14 mouse cellular contexts compared by ENCODE assay signal in genomic region chr5:130021361-130021966, GRCm38 (mm10). TPM values are rescaled to one million over a fixed set of nuclear protein-coding genes. Genes with fewer than 3 reads are reported as not detected.
A peak's percentile ranks its signal among the peaks of the same experiment; 100 is the strongest.
DNase-seq lines count a peak whose midpoint lies in the region; ATAC-seq and TF ChIP-seq lines count a peak whose summit lies in the region.
"Had no signal": no experiment of that assay in that cellular context is flagged by ENCODE, and none has a peak within 500 bp of the region (broad histone marks: within the 10 kb centered on the region; RNA-seq: fewer than 3 reads in every experiment).

No protein-coding gene starts in this region.

- H3K9me3 ChIP-seq in stomach, embryonic 16.5 days (replicated peaks; ENCODE audit: control insufficient read depth, low read length), result no peaks in the 10 kb centered on the region
- H3K9me3 ChIP-seq: forebrain, embryonic 15.5 days; heart, embryonic 12.5 days; lung, embryonic 15.5 days had no signal

- TF ChIP-seq CTCF in liver, adult 2 months (IDR thresholded peaks at IDR 0.05; ENCODE audit: low read depth, low read length), result no peak
- no peak for TF ChIP-seq CTCF in left cerebral cortex, adult 2 months (IDR thresholded peaks at IDR 0.05)

- peaks cover 13% of the 10 kb centered on the region for H3K4me1 ChIP-seq in liver, adult 2 months (ENCODE audit: control insufficient read depth, insufficient read depth, low read length)
- peaks cover 3% of the 10 kb centered on the region; the same call in 1 of the 2 replicates for H3K4me1 ChIP-seq in stomach, embryonic 16.5 days (ENCODE audit: control insufficient read depth, insufficient read depth, low read length)

- peak; percentile 38 to 42 for DNase-seq in cerebellum, postnatal 14 days
- no peak for DNase-seq in liver, adult 2 months (ENCODE audit: extremely low read depth, low read depth, low spot score)
- no peak for DNase-seq in liver
- peak; percentile 48 for DNase-seq in kidney, postnatal 14 days
- no peak for DNase-seq in c-Kit-positive CD71-positive TER-119-positive erythroid progenitor cells, embryonic 14.5 days (ENCODE audit: low spot score)
- DNase-seq in left cerebral cortex, adult 2 months (ENCODE audit: extremely low spot score in 1 of 2, low spot score in 2 of 2), result no peak
- DNase-seq: right cerebral cortex, adult 18-20 months; thymus, adult 18-20 months had no signal

- ATAC-seq in cerebellum, adult (ENCODE audit: insufficient number of reproducible peaks, low FRiP score, low TSS enrichment), result no peak
- ATAC-seq in stomach, embryonic 16.5 days (ENCODE audit: insufficient read depth, low FRiP score), result no peak
- ATAC-seq: forebrain, embryonic 15.5 days; Patski had no signal

- H3K27me3 ChIP-seq in liver, adult 2 months (ENCODE audit: control insufficient read depth, insufficient read depth, low read length), result no peaks in the 10 kb centered on the region
- no peaks in the 10 kb centered on the region for H3K27me3 ChIP-seq in stomach, embryonic 16.5 days (ENCODE audit: control insufficient read depth, insufficient read depth, low read length)
- H3K27me3 ChIP-seq: forebrain, embryonic 15.5 days; lung, embryonic 15.5 days; Patski had no signal

- peaks cover 9% of the 10 kb centered on the region; the same call in 1 of the 2 replicates for H3K79me2 ChIP-seq in liver, adult 2 months (ENCODE audit: control insufficient read depth, insufficient read depth, low read length)

- H3K4me3 ChIP-seq in liver, adult 2 months (ENCODE audit: insufficient read depth, low read depth, low read length), result peak overlapping the region; percentile 90
- no peak overlapping the region for H3K4me3 ChIP-seq in stomach, embryonic 16.5 days (replicated peaks; ENCODE audit: low read length)
- no peak overlapping the region for H3K4me3 ChIP-seq in left cerebral cortex, adult 2 months
- H3K4me3 ChIP-seq: forebrain, embryonic 15.5 days; heart, embryonic 12.5 days; lung, embryonic 15.5 days had no signal

- 0 out of 2 replicates have a peak, but pooled peaks have one; percentile 22 for TF ChIP-seq POLR2A in liver, adult 2 months (IDR thresholded peaks at IDR 0.05; ENCODE audit: extremely low read depth, insufficient read depth, low read length)

- H3K36me3 ChIP-seq in liver, adult 2 months (ENCODE audit: control insufficient read depth, insufficient read depth, low read length), result peaks cover 39% of the 10 kb centered on the region
- no peaks in the 10 kb centered on the region for H3K36me3 ChIP-seq in stomach, embryonic 16.5 days (ENCODE audit: control insufficient read depth, insufficient read depth, low read length)
- H3K36me3 ChIP-seq: forebrain, embryonic 15.5 days; lung, embryonic 15.5 days had no signal

- peak overlapping the region; percentile 94 for H3K27ac ChIP-seq in liver, adult 2 months (replicated peaks; ENCODE audit: insufficient read depth, low read depth, low read length)
- no peak overlapping the region for H3K27ac ChIP-seq in stomach, embryonic 16.5 days (ENCODE audit: low read length)
- no peak overlapping the region for H3K27ac ChIP-seq in left cerebral cortex, adult 2 months
- H3K27ac ChIP-seq: forebrain, embryonic 15.5 days; lung, embryonic 15.5 days had no signal

- 13% methylated on average over 5 of the region's 5 CpGs for WGBS in liver, adult 2 months
- 61% methylated on average over 5 of the region's 5 CpGs for WGBS in stomach, embryonic 16.5 days

- H3K9ac ChIP-seq in liver, adult 2 months (ENCODE audit: low read depth, low read length), result peak overlapping the region; percentile 82
- peak overlapping the region; percentile 23; the same call in 1 of the 2 replicates for H3K9ac ChIP-seq in stomach, embryonic 16.5 days (ENCODE audit: low read length)
- H3K9ac ChIP-seq: forebrain, embryonic 15.5 days; heart, embryonic 12.5 days; lung, embryonic 15.5 days had no signal

- no peak overlapping the region for H3K4me2 ChIP-seq in stomach, embryonic 16.5 days (ENCODE audit: low read depth, low read length)
- H3K4me2 ChIP-seq: forebrain, embryonic 15.5 days; heart, embryonic 12.5 days; lung, embryonic 15.5 days had no signal

- intact Hi-C loops in left cerebral cortex, adult 2 months (cut with DNase I), result no loop called here

RNA-seq across cellular contexts. Expression of gene Asl, which starts 7.6 kb away (rescaled TPM):
- 683 and 898 TPM in 2 replicates for total RNA-seq in liver, adult 2 months (2014; rRNA removed)
- polyA plus RNA-seq in liver, adult 2 months (2012; rRNA removed), result 622 and 696 TPM in 2 replicates
- 46.5 and 47.8 TPM in 2 replicates for polyA plus RNA-seq in stomach, embryonic 16.5 days (2015; fragmentation: Nextera tagmentation; extraction: Ambion mirVana)
- 10 to 100 TPM; 15.7 to 23.5 TPM for total RNA-seq in left cerebral cortex, adult 2 months (2021)

RNA-seq across cellular contexts. Expression of gene Crcp, which starts 7.6 kb away (rescaled TPM):
- total RNA-seq in liver, adult 2 months (2014; rRNA removed), result 27.8 and 33.6 TPM in 2 replicates
- polyA plus RNA-seq in liver, adult 2 months (2012; rRNA removed), result 11.8 and 14.7 TPM in 2 replicates
- polyA plus RNA-seq in stomach, embryonic 16.5 days (2015; fragmentation: Nextera tagmentation; extraction: Ambion mirVana), result 32.1 and 33.1 TPM in 2 replicates
- total RNA-seq in left cerebral cortex, adult 2 months (2021), result 10 to 100 TPM; 30.2 to 30.8 TPM

RNA-seq across cellular contexts. Expression of gene Gusb, which starts 18.6 kb away (rescaled TPM):
- 13.6 and 21.1 TPM in 2 replicates for total RNA-seq in liver, adult 2 months (2014; rRNA removed)
- 17.6 and 18.6 TPM in 2 replicates for polyA plus RNA-seq in liver, adult 2 months (2012; rRNA removed)
- 66.0 and 71.7 TPM in 2 replicates for polyA plus RNA-seq in stomach, embryonic 16.5 days (2015; fragmentation: Nextera tagmentation; extraction: Ambion mirVana)
- 10 to 100 TPM; 10.3 to 12.2 TPM for total RNA-seq in left cerebral cortex, adult 2 months (2021)

RNA-seq across cellular contexts. Expression of gene Tpst1, which starts 51.7 kb away (rescaled TPM):
- total RNA-seq in liver, adult 2 months (2014; rRNA removed), result 15.6 and 20.1 TPM in 2 replicates
- 9.3 and 10.8 TPM in 2 replicates for polyA plus RNA-seq in liver, adult 2 months (2012; rRNA removed)
- 68.7 and 76.4 TPM in 2 replicates for polyA plus RNA-seq in stomach, embryonic 16.5 days (2015; fragmentation: Nextera tagmentation; extraction: Ambion mirVana)
- total RNA-seq in left cerebral cortex, adult 2 months (2021), result 10 to 100 TPM; 34.0 to 34.1 TPM

Comparison
In these comparisons a context has a peak if more than half of its experiments do, and no peak if none do; other contexts are left out.
1. DNase-seq: peak in cerebellum, postnatal 14 days (2 of 2) and kidney, postnatal 14 days (single experiment); none in liver, adult 2 months (single experiment), liver (single experiment), c-Kit-positive CD71-positive TER-119-positive erythroid progenitor cells, embryonic 14.5 days (single experiment) and left cerebral cortex, adult 2 months (0 of 2).
2. RNA of gene Asl, which starts 7.6 kb away (total RNA-seq): 683 to 898 TPM in liver, adult 2 months; 15.7 to 23.5 TPM in left cerebral cortex, adult 2 months; every median in the first group is over 10 times any median in the second.